Mouse (Mus musculus): ENCODE measurements at regions not wholly inside any gene's neighbourhood (a gene's known extent, or its start where the extent isn't known, plus 50 kb on each side); places are given as distances from the start of the nearest gene placed in this dataset.

DNA sequence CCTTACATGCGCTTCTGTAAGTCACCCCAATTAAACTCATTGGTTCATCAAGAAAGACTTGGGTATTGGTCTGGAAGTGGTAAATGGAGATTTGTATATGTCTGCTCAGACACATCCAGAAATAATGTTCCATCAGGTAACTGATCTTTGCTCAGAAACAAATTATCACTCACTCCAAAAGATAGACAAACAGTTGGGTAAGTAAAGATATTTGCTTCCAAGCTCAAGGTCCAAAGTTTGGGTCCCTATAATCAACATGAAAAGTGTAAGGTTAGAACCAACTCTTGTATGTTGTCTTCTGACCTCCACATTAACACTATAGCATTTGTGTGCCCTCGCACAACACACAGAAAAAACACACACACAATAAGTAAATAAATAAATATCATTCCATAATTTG is 232.0 kb downstream of the Rnf144a start:
- TF ChIP-seq CTCF (conservative IDR thresholded peaks at IDR 0.05) = no peak
- H3K27ac ChIP-seq = no peak overlapping the region
- DNase-seq (ENCODE audit: low spot score in 2 of 2) = no peak

DNA sequence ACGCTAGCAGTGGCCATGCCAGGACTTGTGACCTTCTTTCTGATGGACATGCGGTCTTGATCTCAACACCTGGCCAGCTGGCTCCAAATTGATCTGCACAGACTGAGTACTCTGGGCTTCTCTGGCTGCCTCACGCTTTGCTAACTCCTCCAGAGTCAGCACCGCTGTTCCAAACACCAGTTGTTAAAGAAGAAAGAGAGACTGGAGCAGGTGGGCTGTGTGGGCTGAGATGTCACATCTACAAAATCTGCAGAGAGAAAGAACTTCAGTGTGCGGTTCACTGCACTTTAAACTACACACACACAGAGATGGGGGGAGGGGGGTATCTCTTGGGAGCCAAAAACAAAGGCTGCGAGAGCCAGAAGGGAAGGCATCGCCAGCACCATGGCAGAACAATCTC is 234.2 kb downstream of the Rnf144a start:
- peak in 1 of 2 experiments; percentile 21 for DNase-seq (ENCODE audit: low spot score in 2 of 2)
- H3K4me3 ChIP-seq = no peak overlapping the region
- 0 out of 2 replicates have a peak overlapping the region, but pooled peaks have one; percentile 46 for H3K27ac ChIP-seq
- TF ChIP-seq CTCF (conservative IDR thresholded peaks at IDR 0.05) = no peak

More for the DNA sequence above, 232.0 kb downstream of the Rnf144a start:
- H3K4me3 ChIP-seq = no peak overlapping the region

DNA sequence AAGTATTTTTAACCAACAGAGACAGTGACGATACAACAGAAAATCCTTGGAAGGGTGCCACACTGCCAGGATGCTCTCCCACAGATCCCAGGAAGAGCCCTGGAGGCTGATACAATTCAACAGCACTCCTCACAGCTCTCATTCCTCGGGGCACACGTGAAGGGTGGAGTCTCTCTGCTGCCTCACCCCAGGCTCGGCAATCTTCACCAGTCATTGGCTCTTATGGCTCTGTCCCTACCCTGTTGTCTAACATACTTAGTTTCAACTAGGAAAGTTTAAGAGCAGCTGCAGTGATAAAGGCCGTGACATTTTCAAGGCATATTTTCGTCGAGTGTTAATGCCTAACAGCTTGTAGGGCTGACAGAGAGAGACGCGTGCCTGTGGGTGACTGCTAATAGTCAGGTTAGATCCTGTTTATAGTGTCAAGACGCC is 238.8 kb downstream of the Rnf144a start:
- no peak for TF ChIP-seq CTCF (conservative IDR thresholded peaks at IDR 0.05)
- peak; percentile 48 to 51 for DNase-seq (ENCODE audit: low spot score in 2 of 2)
- Histone ChIP-seq H3K27ac (peak overlapping the region; percentile 32; the same call in 1 of the 2 replicates), H3K4me3 (no peak overlapping the region)

DNA sequence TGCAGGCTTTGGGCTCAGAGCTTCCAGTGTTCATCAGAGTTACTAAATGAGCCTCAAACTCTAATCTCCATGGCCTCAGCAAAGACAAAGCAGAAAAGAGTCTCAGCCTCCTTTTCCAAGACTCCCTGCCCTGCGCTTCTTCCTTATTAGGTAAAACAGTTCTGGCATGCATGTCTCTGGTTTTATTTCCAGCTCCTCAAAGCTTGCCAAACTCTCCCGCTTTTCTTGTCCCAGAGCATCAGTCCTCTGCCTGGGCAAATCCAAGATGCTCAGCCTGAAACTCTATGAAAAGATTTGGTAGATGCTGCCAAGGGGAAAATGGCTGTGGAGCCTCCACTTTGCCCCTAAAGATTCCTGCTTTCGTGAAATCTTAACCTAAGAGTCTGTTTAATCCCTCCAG is 251.6 kb downstream of the Rnf144a start:
- DNase-seq (ENCODE audit: low spot score in 2 of 2) = no peak
- Histone ChIP-seq H3K4me3 (no peak overlapping the region), H3K27ac (no peak overlapping the region)
- TF ChIP-seq CTCF (conservative IDR thresholded peaks at IDR 0.05) = no peak

DNA sequence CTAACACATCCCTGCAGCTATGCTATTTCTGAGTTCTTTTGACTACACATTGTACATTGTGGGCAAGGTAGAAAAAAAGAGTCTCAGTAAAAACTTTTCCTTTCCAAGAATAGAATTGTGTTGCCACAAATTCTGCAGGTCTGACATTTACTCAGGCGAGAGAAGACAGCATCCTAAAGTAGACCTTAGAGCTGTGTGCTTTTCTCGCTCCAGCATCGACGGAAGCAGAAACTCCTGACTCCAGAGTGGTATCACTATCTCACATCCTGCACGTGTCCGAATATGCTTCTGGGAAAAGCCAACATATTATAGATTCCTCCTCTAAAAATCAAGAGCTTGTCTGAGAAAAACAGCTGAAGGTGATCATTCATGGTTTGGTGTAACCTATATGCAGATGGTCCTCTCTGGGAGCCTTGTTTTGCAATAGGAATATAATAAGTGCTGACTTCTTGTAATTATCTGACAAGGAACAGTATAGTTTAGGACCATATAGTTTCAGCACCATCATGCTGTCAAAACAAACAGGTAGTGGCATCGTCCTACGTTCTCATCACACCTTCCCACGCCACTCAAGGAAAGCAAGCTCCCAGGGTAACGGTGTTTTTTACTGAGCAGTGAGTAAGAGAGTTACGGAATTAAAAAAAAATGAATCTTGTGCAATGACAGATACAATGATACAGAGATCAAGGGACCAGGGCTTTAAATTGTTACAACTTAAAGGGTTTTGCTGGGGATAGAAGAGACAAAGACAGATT is 254.0 kb downstream of the Rnf144a start:
- DNase-seq (ENCODE audit: low spot score in 2 of 2) = no peak
- no peak for TF ChIP-seq CTCF (conservative IDR thresholded peaks at IDR 0.05)
- Histone ChIP-seq H3K27ac (no peak overlapping the region), H3K4me3 (no peak overlapping the region)

DNA sequence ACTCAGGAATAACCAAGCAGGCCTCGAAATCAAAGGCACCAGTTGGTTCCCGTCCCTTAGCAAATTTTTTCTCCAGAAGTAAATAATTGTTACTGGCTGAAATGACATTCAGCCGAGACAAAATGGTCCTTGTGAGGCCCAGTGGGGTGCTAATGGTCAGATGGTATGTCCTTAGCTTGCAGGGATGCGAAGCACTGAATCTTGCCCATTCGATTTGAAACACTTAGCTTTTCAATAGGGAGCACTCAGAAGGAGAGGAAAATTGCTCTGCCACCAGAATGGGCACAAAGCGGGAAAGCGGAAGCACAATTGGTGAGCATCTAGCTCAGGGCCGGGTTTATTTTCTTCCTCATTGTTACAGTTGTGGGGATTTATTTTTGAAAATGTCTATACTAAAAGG is 262.1 kb downstream of the Rnf144a start:
- H3K4me3 ChIP-seq = no peak overlapping the region
- no peak for TF ChIP-seq CTCF (conservative IDR thresholded peaks at IDR 0.05)
- H3K27ac ChIP-seq = no peak overlapping the region
- no peak for DNase-seq (ENCODE audit: low spot score in 2 of 2)

DNA sequence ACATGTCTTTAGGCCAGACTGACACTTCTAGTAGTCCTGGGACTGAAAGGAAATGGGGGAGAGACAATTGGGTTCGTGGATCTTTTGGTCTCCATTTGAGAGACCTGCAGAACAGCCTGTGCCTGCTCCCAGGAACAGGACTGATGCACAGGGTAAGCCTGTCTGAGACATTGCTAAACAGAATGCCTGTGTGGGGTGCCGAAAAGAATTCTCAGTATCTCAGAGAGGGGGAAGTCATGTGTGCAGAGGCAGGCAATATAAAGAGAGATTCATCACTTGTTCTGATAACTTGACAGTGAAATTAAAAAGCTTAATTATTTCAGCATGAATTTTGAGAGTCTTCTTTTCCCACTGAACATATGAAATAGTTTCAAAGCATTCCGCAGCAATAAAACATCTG is 268.7 kb downstream of the Rnf144a start:
- Histone ChIP-seq H3K4me3 (no peak overlapping the region), H3K27ac (0 out of 2 replicates have a peak overlapping the region, but pooled peaks have one; percentile 16)
- DNase-seq (ENCODE audit: low spot score in 2 of 2) = no peak
- no peak for TF ChIP-seq CTCF (conservative IDR thresholded peaks at IDR 0.05)

DNA sequence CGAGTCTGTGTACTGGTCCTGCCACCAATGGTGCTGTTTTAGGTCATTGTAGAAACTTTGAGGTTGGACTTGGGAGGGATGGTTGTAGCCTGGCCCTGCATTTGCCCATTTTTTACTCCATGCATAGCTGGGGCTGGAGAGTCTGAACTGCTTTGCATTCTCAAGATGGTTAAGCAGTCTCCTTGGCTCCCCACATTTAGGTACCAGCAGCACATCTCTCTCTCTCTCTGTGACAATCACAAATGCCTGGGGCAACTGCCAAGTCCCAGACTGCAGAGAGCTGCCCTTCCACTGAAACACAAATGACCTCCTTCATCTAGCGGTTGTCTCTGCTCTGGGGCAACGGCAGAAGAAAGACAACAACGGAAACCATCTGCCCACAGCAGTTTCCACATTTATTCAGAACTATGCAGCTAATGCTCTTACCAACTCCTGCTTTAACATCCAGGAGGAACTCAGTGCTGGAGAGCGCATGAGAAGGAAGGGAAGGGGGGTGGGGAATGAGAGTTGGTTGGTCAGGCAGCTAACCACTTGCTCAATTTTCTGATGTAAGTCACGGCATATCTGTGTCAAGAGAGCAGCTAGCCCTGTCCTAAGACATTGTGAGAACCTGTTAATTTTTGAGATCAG is 269.9 kb downstream of the Rnf144a start:
- Histone ChIP-seq H3K27ac (no peak overlapping the region), H3K4me3 (no peak overlapping the region)
- DNase-seq (ENCODE audit: low spot score in 2 of 2) = no peak
- TF ChIP-seq CTCF (conservative IDR thresholded peaks at IDR 0.05) = no peak

DNA sequence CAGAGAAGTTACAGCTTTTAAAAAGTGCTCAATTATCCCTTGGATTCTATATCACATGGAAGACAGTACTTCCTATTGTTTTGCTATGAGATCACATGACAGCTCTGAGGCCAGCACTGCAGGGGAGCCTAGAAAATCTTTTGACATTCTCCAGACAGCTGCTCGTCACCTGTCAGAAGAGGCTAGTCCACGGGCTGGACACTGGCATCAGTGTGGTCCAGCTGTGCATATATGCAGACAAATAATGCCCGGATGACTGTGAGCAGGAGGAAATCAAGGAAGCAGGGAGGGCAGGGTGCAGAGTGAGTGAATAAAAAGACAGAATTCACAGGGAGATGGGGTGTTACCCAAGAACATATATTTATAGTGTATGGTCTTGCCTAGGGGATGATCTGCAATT is 270.4 kb downstream of the Rnf144a start:
- no peak for TF ChIP-seq CTCF (conservative IDR thresholded peaks at IDR 0.05)
- Histone ChIP-seq H3K27ac (no peak overlapping the region), H3K4me3 (no peak overlapping the region)
- no peak for DNase-seq (ENCODE audit: low spot score in 2 of 2)

DNA sequence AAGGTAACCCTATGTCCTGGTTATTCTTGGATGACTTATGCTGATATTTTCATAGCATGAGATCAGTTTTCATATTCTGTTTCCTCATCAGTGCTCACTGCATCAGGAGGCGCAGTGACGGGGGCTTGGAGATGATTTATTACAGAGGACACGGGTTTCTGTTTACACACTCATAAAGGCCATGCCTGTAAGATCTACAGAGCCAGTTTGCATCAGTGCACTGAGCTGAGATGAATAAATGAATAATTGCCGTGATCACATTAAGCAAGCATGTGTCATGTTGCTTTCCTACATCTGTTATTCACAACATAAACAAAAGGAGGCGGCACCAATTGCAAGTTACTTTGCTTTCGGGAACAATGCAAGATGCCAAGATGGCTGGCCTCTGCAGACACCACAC is 271.6 kb downstream of the Rnf144a start:
- no peak overlapping the region for H3K27ac ChIP-seq
- TF ChIP-seq CTCF (conservative IDR thresholded peaks at IDR 0.05) = no peak
- no peak for DNase-seq (ENCODE audit: low spot score in 2 of 2)

DNA sequence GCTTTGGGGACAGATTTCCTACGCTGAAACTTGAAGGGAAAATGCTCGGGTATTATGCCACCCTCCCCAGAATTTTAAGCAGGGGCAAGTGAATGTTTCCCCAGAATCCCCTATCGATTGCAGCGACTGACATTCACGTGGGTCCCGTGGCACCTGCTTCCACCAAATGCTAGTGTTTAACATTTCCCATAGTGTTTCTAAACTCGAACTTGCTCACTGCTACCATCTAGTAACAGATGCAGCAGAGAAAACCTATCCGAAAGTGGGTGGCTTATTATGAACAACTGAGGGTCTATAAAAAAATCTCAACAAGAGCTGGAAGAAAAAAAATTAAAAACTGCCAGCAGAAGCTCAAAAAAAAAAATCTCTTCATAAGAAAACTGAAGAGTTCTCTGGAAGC is 284.2 kb downstream of the Rnf144a start:
- H3K27ac ChIP-seq = peak overlapping the region; percentile 54; the same call in 1 of the 2 replicates
- TF ChIP-seq CTCF (conservative IDR thresholded peaks at IDR 0.05) = no peak
- peak; percentile 54 to 59 for DNase-seq (ENCODE audit: low spot score in 2 of 2)
- no peak overlapping the region for H3K4me3 ChIP-seq

More for the DNA sequence above, 271.6 kb downstream of the Rnf144a start:
- H3K4me3 ChIP-seq = no peak overlapping the region

DNA sequence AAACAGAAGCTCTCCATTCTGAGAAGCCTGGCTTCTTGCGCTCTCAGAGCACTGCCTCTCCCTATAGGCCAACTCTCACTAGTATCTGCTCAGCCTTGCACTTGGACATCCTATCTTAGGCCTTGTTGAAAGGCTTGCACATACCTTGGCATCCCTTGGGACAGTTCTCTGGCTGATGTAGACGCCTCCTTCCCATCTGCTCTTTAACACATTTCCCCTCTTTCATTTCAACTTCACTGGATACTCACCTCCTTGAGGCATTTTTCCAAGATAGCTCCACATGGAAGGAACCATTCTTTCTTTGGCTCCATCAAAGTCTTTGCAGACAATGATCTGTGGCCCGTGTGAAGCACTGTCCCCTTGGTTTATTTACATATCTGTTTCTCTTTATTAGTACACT is 285.0 kb downstream of the Rnf144a start:
- peak overlapping the region; percentile 54; the same call in 1 of the 2 replicates for H3K27ac ChIP-seq
- H3K4me3 ChIP-seq = no peak overlapping the region
- TF ChIP-seq CTCF (conservative IDR thresholded peaks at IDR 0.05) = no peak
- no peak for DNase-seq (ENCODE audit: low spot score in 2 of 2)

DNA sequence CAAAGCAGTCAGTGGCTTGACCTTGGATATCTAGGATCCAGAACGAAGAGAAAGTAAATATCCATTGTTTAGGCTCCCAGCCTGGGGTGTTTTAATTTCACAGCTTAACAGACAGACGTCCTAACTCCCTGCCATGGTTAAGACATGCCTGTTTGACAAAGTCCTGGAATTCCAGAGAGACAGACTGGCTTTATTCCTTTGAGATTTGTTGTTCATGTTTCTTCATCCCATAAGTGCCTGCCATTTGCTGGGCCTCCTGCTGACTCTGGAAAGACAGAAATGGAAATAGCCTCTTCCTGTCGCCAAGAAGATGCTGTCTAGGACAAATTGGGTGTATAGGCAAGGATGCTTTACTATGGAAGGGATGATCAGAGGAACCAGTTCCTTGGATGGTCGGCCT is 285.5 kb downstream of the Rnf144a start:
- DNase-seq (ENCODE audit: low spot score in 2 of 2) = no peak
- Histone ChIP-seq H3K4me3 (no peak overlapping the region), H3K27ac (peak overlapping the region; percentile 54; the same call in 1 of the 2 replicates)
- TF ChIP-seq CTCF (conservative IDR thresholded peaks at IDR 0.05) = no peak

DNA sequence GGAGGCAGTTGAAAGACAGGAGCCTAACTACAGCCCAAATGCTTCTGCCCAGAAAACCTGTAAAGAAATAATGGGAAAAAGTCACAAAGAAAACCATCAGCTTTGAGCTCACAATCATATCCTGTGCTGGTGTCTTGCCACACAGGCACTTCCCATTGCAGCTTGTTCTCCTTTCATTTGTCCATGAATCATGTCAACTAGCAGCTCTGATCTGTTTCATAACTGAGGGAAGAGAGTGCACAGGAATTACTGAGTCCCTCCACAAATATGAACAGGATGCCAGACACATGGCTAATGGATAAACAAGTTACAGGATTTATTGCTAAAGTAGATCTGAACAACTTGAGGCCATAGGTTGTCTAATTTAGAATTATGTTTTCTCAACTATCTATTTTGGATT is 286.2 kb downstream of the Rnf144a start:
- no peak for TF ChIP-seq CTCF (conservative IDR thresholded peaks at IDR 0.05)
- Histone ChIP-seq H3K4me3 (no peak overlapping the region), H3K27ac (peak overlapping the region; percentile 32; the same call in 1 of the 2 replicates)
- no peak for DNase-seq (ENCODE audit: low spot score in 2 of 2)
